Mouse (Mus musculus) olfactory bulb, adult 2 months (tissue): Measurements from ENCODE around the gene Fcho2.

Experiments used
- CTCF ChIP-seq: fragments of 200-500 bp; IDR thresholded peaks from 2 replicates; pipeline ENCODE4 v1.5.1; 2012; ENCODE audit warnings: low read depth, mild to moderate bottlenecking, low read length, moderate library complexity; ENCODE audit not compliant: insufficient read depth
- POLR2A ChIP-seq: fragments of 200-500 bp; IDR thresholded peaks from 2 replicates; pipeline ENCODE4 v1.6.1; 2012; ENCODE audit warnings: mild to moderate bottlenecking, low read depth, low read length, moderate library complexity; ENCODE audit not compliant: insufficient read depth

- no peak for TF ChIP-seq POLR2A
- TF ChIP-seq CTCF: no peak
Observed at GRCm38 (mm10) chr13:98812285-98812684, 3.0 kb downstream of the Fcho2 start.
